8 mouse cellular contexts compared by ENCODE assay signal in the genomic region with DNA sequence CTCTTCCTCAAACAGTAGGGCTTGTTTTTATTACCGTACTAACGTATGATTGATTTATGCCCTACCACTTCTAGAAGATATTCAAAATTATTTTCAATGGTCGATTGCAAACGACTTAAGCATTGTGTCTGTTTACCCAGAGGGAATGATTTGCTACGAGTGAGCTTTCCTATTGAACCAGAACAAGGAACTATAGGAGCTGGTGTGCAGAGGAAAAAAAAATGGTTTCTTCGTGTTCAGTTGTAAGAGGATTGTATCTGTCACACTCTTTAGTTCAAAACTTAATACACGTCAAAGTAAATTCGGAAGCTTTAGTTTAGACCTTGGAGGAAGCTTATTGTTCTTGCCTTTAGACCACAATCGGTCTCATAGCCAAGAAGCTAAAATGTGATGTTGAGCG. TPM values are rescaled to one million over a fixed set of nuclear protein-coding genes. Genes with fewer than 3 reads are reported as not detected.
DNase-seq lines count a peak whose midpoint lies in the region; ATAC-seq lines count a peak whose summit lies in the region.

No protein-coding gene starts in this region.

- H3K9me3 ChIP-seq in heart, embryonic 12.5 days (replicated peaks) = no peaks in the 10 kb centered on the region

- peaks cover 10% of the 10 kb centered on the region for H3K4me1 ChIP-seq in heart, embryonic 12.5 days (replicated peaks)

- no peak for ATAC-seq in heart, embryonic 12.5 days (ENCODE audit: insufficient number of reproducible peaks, low FRiP score)
- peak; percentile 11 to 18; a peak in 1 of 4 replicates for ATAC-seq in hematopoietic stem cell, adult 5-6 weeks (replicated peaks in 1 of 2; ENCODE audit: insufficient read depth in 1 of 2, low FRiP score in 2 of 2, low TSS enrichment in 1 of 2, low read depth in 1 of 2, poor library complexity in 2 of 2, severe bottlenecking in 2 of 2)
- 0 out of 2 replicates have a peak, but pooled peaks have one; percentile 4 for ATAC-seq in megakaryocyte progenitor cell, adult 5-6 weeks (replicated peaks; ENCODE audit: poor library complexity)

- H3K4me3 ChIP-seq in heart, embryonic 12.5 days = peak overlapping the region; percentile 77

- DNase-seq in heart, postnatal 14 days = no peak
- DNase-seq in adipocyte (ENCODE audit: low spot score) = peak; percentile 50
- no peak for DNase-seq in cerebellum, postnatal 4 days (ENCODE audit: low spot score in 2 of 2)
- no peak for DNase-seq in yolk sac, embryonic 10.5 days (ENCODE audit: low spot score)
- DNase-seq in adrenal gland, postnatal 36 days = no peak

- 27% methylated on average over 10 of the region's 10 CpGs for WGBS in heart, embryonic 12.5 days

- peak overlapping the region; percentile 67 for H3K9ac ChIP-seq in heart, embryonic 12.5 days

- peak overlapping the region; percentile 61 for H3K4me2 ChIP-seq in heart, embryonic 12.5 days

- no peaks in the 10 kb centered on the region for H3K27me3 ChIP-seq in heart, embryonic 12.5 days (replicated peaks)

- intact Hi-C loops in heart, postnatal 14 days (cut with DNase I) = no loop called here

- H3K27ac ChIP-seq in heart, embryonic 12.5 days (ENCODE audit: poor library complexity, severe bottlenecking) = no peak overlapping the region

- H3K36me3 ChIP-seq in heart, embryonic 12.5 days = no peaks in the 10 kb centered on the region

RNA-seq across cellular contexts. Expression of gene Adipor2, which starts 28.4 kb away (rescaled TPM):
- 27.8 and 30.2 TPM in 2 replicates for polyA plus RNA-seq in heart, embryonic 12.5 days (2016; fragmentation: Nextera tagmentation; extraction: Ambion mirVana)
- total RNA-seq in heart, postnatal 14 days (2021) = 10 to 100 TPM; 54.8 to 64.1 TPM
- 145 and 155 TPM in 2 replicates for total RNA-seq in hematopoietic stem cell, adult 5-6 weeks (2017)
- 57.1 and 64.4 TPM in 2 replicates for total RNA-seq in megakaryocyte progenitor cell, adult 5-6 weeks (2015)
- total RNA-seq in megakaryocyte progenitor cell, adult 5-6 weeks (2017) = 71.4 and 85.8 TPM in 2 replicates
- total RNA-seq in adrenal gland, postnatal 36 days (2021) = 100 to 1,000 TPM; 200 to 209 TPM

RNA-seq across cellular contexts. Expression of gene Lrtm2, which starts 58.5 kb away (rescaled TPM):
- polyA plus RNA-seq in heart, embryonic 12.5 days (2016; fragmentation: Nextera tagmentation; extraction: Ambion mirVana) = 0.05 and 0.15 TPM in 2 replicates
- under 1 TPM; 0.10 to 0.19 TPM for total RNA-seq in heart, postnatal 14 days (2021)
- total RNA-seq in hematopoietic stem cell, adult 5-6 weeks (2017) = 0.25 and 1.3 TPM in 2 replicates
- 0.24 and 0.44 TPM in 2 replicates for total RNA-seq in megakaryocyte progenitor cell, adult 5-6 weeks (2015)
- 0.03 and 0.08 TPM in 2 replicates for total RNA-seq in megakaryocyte progenitor cell, adult 5-6 weeks (2017)
- under 1 TPM in 1 of 2 experiments, not detected in 1; 0.30 TPM for total RNA-seq in adrenal gland, postnatal 36 days (2021)
